Mouse (Mus musculus): ENCODE data around the gene D430041D05Rik.

DNA sequence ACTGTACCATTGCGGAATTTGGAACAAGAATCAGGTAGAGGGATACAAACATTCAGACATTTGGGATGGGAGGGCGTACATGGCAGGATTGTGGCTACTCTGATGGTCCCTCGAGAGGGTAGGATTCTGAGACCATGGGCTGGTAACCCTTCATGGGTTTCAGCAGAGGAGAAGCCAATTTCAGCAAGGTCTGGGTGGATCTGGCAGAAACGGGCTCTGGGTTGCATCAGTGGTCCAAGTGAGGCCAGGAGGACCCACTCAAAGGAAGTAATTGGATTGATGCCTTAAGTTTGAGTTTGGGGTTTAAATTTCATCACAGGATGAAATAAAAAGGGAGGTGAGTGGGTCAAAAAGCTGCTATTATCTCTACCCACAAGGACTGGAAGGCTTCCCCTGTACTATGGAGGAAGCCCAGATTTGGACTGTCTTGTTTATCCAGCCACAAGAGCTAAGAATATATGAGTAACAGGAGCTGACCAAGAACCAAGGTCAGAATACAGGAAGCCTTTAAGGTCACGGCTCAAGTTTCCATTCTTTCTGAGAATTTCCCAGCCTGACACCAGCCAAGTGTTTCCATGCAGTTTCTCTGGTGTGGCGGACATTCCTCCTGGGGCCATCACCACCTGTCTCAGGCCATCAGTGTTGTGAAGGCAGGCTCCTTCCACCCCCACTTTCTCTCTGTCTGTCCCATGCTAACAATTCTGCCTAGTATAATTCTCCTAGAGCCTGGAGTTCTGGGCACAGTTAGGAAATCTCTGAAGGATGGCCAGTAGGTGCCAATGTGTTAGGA, 260.0 kb downstream of the D430041D05Rik start:
- no peak for TF ChIP-seq CTCF (conservative IDR thresholded peaks at IDR 0.05 in 1 of 2, IDR thresholded peaks at IDR 0.05 in 1 of 2; ENCODE audit: low read depth in 2 of 2, low read length in 2 of 2)
- TF ChIP-seq USF1 (IDR thresholded peaks at IDR 0.05; ENCODE audit: low read depth, low read length), result no peak
- no peak for TF ChIP-seq JUN (IDR thresholded peaks at IDR 0.05; ENCODE audit: insufficient read depth, low read depth, low read length)
- TF ChIP-seq ZNF384 (IDR thresholded peaks at IDR 0.05; ENCODE audit: low read depth, low read length), result no peak
